Mouse (Mus musculus): ENCODE measurements around the gene Cmtm1. TPM values are rescaled to one million over a fixed set of nuclear protein-coding genes. Genes with fewer than 3 reads are reported as not detected.

Cmtm1 gene
- total RNA-seq, 2 experiments from 2014 or later = not detected

Other genes starting within 250 kb of the Cmtm1 start
- gene Cdh5, start 208.5 kb downstream of the Cmtm1 start, total RNA-seq (2021) = 1 to 10 TPM; 8.5 to 9.1 TPM
- 1 to 10 TPM; 5.7 to 5.8 TPM for gene Bean1, start 139.7 kb downstream of the Cmtm1 start, total RNA-seq (2021)
- gene Tk2, start 61.6 kb downstream of the Cmtm1 start, total RNA-seq (2021) = 10 to 100 TPM; 35.5 to 38.6 TPM
- gene Cklf, start 59.3 kb downstream of the Cmtm1 start, total RNA-seq (2021) = 1 to 10 TPM; 5.8 to 8.0 TPM
- gene Cmtm2a, start 17.0 kb downstream of the Cmtm1 start, total RNA-seq (2021) = not detected
- not detected for gene Gm45711, start 64 bp downstream of the Cmtm1 start, total RNA-seq (2021)
- not detected for gene Gm11020, start 11.4 kb upstream of the Cmtm1 start, total RNA-seq (2021)
- gene Cmtm2b, start 12.1 kb upstream of the Cmtm1 start, total RNA-seq (2021) = not detected
- gene Cmtm3, start 29.3 kb upstream of the Cmtm1 start, total RNA-seq (2021) = 10 to 100 TPM; 11.7 to 17.4 TPM
- gene Cmtm4, start 85.7 kb upstream of the Cmtm1 start, total RNA-seq (2021) = 10 to 100 TPM; 59.5 to 62.7 TPM
- gene Dync1li2, start 132.9 kb upstream of the Cmtm1 start, total RNA-seq (2021) = 100 to 1,000 TPM; 246 to 289 TPM
- under 1 TPM; 0.35 to 0.66 TPM for gene Terb1, start 199.8 kb upstream of the Cmtm1 start, total RNA-seq (2021)
- 10 to 100 TPM; 45.5 to 48.9 TPM for gene Nae1, start 224.5 kb upstream of the Cmtm1 start, total RNA-seq (2021)
- gene Car7, start 224.5 kb upstream of the Cmtm1 start, total RNA-seq (2021) = 10 to 100 TPM; 15.2 to 17.7 TPM

Data from layer of hippocampus, postnatal 36 days (tissue).